Mouse (Mus musculus): ENCODE results near the gene BC030500. TPM values are rescaled to one million over a fixed set of nuclear protein-coding genes. Genes with fewer than 3 reads are reported as not detected.

The BC030500 gene
- polyA plus RNA-seq, 1 experiment from 2014 or later, result 0.70 TPM

DNA sequence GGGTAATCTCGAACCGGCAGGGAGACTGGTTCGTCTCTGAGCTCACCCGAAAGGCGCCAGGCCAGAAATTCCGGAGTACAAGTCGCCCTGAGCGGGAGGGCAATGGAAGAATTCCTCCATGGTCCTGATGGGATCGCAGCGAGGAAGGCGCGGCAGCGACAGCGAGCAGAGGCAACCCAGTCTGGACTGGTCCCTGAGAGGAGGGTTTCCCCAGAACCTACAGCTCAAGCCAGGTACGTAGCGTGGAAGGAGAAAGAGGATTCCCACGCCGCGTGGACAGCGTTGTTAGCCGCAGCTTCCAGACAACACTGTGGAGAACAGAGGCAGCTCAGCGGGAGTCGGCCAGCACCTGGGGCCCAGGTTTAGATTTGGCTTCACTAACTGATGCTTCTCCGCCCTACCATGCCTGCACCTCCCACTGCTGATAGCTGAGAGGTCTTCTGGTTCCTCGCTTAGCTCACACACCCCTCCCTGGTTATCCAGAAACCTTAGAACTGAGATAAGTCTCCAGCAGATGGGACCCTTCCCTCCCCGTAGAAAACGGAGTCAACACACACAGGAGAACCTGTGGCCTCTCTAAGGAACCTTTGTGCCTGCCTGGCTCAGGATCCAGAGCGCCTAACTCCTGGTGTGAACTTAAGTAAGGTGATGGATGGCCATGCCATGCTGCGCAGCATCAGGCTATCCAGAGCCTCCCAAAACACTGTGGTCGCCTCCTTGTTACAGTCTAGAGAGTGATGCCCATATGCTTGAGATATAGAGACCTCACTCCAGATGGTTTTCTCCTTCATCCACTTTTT lies 1.5 kb downstream of the BC030500 start:
- DNase-seq (ENCODE audit: low spot score) (no peak), ATAC-seq (no peak)
- Histone ChIP-seq H3K27me3 (replicated peaks; ENCODE audit: insufficient read depth, low read length) (0 out of 2 replicates have a peak, but pooled peaks cover 15% of the 10 kb centered on the region), H3K4me2 (replicated peaks; ENCODE audit: low read depth, low read length) (peak overlapping the region; percentile 57), H3K9me3 (ENCODE audit: low read length) (no peaks in the 10 kb centered on the region), H3K36me3 (ENCODE audit: insufficient read depth, low read length) (no peaks in the 10 kb centered on the region), H3K27ac (ENCODE audit: low read length) (no peak overlapping the region), H3K4me1 (ENCODE audit: insufficient read depth, low read depth, low read length) (no peaks in the 10 kb centered on the region), H3K4me3 (ENCODE audit: low read depth, low read length) (peak overlapping the region; percentile 31; the same call in 1 of the 2 replicates), H3K9ac (replicated peaks; ENCODE audit: low read depth) (no peak overlapping the region)
- 2% methylated on average over 30 of the region's 30 CpGs for WGBS
- no peak for TF ChIP-seq CTCF (IDR thresholded peaks at IDR 0.05)
- no peak for TF ChIP-seq EP300 (IDR thresholded peaks at IDR 0.05)

DNA sequence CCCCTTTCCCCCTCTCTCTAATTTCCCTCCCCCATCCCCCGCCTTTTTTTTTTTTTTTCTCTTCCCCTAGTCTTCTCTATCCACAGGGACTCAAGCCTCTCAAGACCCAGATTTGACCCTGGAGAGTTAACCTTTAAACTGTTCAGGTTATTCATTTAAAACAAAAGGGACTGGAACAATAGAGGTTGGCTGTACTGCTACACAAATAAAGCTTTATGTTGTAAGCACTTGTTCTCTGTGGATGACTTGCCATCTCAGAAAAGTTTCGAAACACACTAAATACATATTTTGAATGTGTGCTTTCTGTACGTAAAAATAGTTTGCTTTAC lies 2.0 kb downstream of the BC030500 start:
- H3K4me2 ChIP-seq (replicated peaks; ENCODE audit: low read depth, low read length), result no peak overlapping the region

DNA sequence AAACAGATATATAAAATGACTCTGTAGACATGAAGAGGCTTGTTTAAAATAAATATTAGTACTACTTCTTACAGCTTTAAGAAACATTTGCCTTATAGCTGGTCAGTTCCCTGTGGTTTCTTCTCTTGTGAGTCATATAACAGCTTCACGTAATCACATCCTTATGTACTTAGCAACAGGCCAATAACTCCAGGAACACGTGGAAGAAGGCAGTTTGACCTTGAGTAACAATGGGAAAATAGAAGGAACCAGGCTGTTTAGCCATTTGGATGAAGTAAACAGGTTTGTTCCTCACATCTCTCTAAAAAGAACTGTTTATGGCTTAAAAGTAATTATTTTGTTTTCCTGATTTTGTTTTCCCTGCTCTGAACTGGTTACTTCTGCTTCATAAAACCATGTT lies 3.6 kb downstream of the BC030500 start:
- H3K36me3 ChIP-seq (ENCODE audit: insufficient read depth, low read length), result no peaks in the 10 kb centered on the region
- H3K27ac ChIP-seq (ENCODE audit: low read length), result no peak overlapping the region
- H3K27me3 ChIP-seq (replicated peaks; ENCODE audit: insufficient read depth, low read length), result 0 out of 2 replicates have a peak, but pooled peaks cover 15% of the 10 kb centered on the region
- H3K9me3 ChIP-seq (ENCODE audit: low read length), result no peaks in the 10 kb centered on the region
- no peak for DNase-seq (ENCODE audit: low spot score)
- no peaks in the 10 kb centered on the region for H3K4me1 ChIP-seq (ENCODE audit: insufficient read depth, low read depth, low read length)
- WGBS, result 45% methylated on average over 2 of the region's 2 CpGs
- no peak for ATAC-seq
- no peak overlapping the region for H3K4me2 ChIP-seq (replicated peaks; ENCODE audit: low read depth, low read length)
- no peak overlapping the region for H3K9ac ChIP-seq (replicated peaks; ENCODE audit: low read depth)
- TF ChIP-seq EP300 (IDR thresholded peaks at IDR 0.05), result no peak
- no peak for TF ChIP-seq CTCF (IDR thresholded peaks at IDR 0.05)
- no peak overlapping the region for H3K4me3 ChIP-seq (ENCODE audit: low read depth, low read length)

More for the DNA sequence above, 2.0 kb downstream of the BC030500 start:
- no peak overlapping the region for H3K27ac ChIP-seq (ENCODE audit: low read length)
- TF ChIP-seq CTCF (IDR thresholded peaks at IDR 0.05) (no peak), EP300 (IDR thresholded peaks at IDR 0.05) (no peak)
- no peaks in the 10 kb centered on the region for H3K9me3 ChIP-seq (ENCODE audit: low read length)
- 32% methylated on average over 3 of the region's 3 CpGs for WGBS
- 0 out of 2 replicates have a peak, but pooled peaks cover 15% of the 10 kb centered on the region for H3K27me3 ChIP-seq (replicated peaks; ENCODE audit: insufficient read depth, low read length)
- no peak for ATAC-seq
- no peak overlapping the region for H3K4me3 ChIP-seq (ENCODE audit: low read depth, low read length)
- no peak for DNase-seq (ENCODE audit: low spot score)
- no peaks in the 10 kb centered on the region for H3K4me1 ChIP-seq (ENCODE audit: insufficient read depth, low read depth, low read length)
- no peak overlapping the region for H3K9ac ChIP-seq (replicated peaks; ENCODE audit: low read depth)
- no peaks in the 10 kb centered on the region for H3K36me3 ChIP-seq (ENCODE audit: insufficient read depth, low read length)

GRCm38 (mm10) chr8:58931066-58931465 lies 19.5 kb downstream of the BC030500 start:
- no peaks in the 10 kb centered on the region for H3K4me1 ChIP-seq (ENCODE audit: insufficient read depth, low read depth, low read length)
- H3K9me3 ChIP-seq (ENCODE audit: low read length), result no peaks in the 10 kb centered on the region
- no peak for ATAC-seq
- H3K27ac ChIP-seq (ENCODE audit: low read length), result no peak overlapping the region
- DNase-seq (ENCODE audit: low spot score), result no peak
- no peak overlapping the region for H3K4me2 ChIP-seq (replicated peaks; ENCODE audit: low read depth, low read length)
- no peaks in the 10 kb centered on the region for H3K36me3 ChIP-seq (ENCODE audit: insufficient read depth, low read length)
- H3K4me3 ChIP-seq (ENCODE audit: low read depth, low read length), result no peak overlapping the region
- no peaks in the 10 kb centered on the region for H3K27me3 ChIP-seq (replicated peaks; ENCODE audit: insufficient read depth, low read length)
- TF ChIP-seq EP300 (IDR thresholded peaks at IDR 0.05) (no peak), CTCF (IDR thresholded peaks at IDR 0.05) (no peak)
- no peak overlapping the region for H3K9ac ChIP-seq (replicated peaks; ENCODE audit: low read depth)
- WGBS, result 61% methylated on average over 1 of the region's 1 CpGs

DNA sequence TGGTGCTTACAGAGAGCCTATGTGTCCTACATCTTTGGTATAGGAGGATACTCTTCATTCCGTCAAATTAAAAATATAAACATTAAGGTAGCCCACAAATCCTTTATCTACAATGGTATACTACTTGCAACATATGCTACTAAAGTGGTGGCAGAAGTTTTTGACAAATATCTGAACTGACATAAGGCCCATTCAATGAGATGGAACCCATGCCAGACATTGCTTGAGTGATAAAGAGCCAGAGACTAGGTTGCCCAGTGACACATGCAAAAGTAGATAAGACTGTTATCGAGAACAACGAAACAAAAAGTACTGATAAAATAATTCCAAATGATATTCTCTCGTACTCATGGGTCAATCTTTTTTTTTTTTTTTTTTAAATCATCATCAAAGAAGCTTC lies 32.2 kb downstream of the BC030500 start:
- Histone ChIP-seq H3K4me2 (replicated peaks; ENCODE audit: low read depth, low read length) (no peak overlapping the region), H3K9ac (replicated peaks; ENCODE audit: low read depth) (no peak overlapping the region), H3K9me3 (ENCODE audit: low read length) (no peaks in the 10 kb centered on the region), H3K4me3 (ENCODE audit: low read depth, low read length) (no peak overlapping the region), H3K27ac (ENCODE audit: low read length) (no peak overlapping the region), H3K27me3 (replicated peaks; ENCODE audit: insufficient read depth, low read length) (no peaks in the 10 kb centered on the region), H3K36me3 (ENCODE audit: insufficient read depth, low read length) (no peaks in the 10 kb centered on the region), H3K4me1 (ENCODE audit: insufficient read depth, low read depth, low read length) (no peaks in the 10 kb centered on the region)
- no peak for TF ChIP-seq EP300 (IDR thresholded peaks at IDR 0.05)
- TF ChIP-seq CTCF (IDR thresholded peaks at IDR 0.05), result no peak
- 71% methylated on average over 4 of the region's 4 CpGs for WGBS
- no peak for ATAC-seq
- no peak for DNase-seq (ENCODE audit: low spot score)

DNA sequence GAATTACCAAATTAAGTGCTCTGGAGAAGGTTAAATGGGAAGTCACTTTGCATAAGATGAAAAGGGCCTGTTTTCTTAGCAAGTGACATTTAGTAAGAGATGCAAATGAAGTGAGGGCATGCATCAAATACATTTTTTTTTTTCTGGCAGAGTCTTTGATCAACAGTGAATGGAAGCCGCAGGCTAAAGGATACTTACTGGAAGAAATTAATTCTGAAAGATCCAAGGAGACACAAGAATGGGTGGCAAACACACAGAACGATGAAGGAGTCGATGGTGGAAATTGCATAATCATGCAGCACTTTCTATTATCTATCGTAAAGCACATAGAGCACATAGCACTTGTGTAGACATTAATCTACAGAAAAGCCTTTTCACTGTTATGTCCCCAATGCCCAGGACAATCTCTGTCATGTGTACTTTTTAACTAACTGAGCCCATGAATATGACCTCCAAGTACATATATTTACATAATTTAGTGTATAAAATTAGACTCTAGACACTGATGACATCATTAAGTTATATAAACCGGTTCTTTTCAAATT lies 45.7 kb downstream of the BC030500 start:
- Histone ChIP-seq H3K9ac (replicated peaks; ENCODE audit: low read depth) (no peak overlapping the region), H3K36me3 (ENCODE audit: insufficient read depth, low read length) (no peaks in the 10 kb centered on the region), H3K4me1 (ENCODE audit: insufficient read depth, low read depth, low read length) (no peaks in the 10 kb centered on the region), H3K4me3 (ENCODE audit: low read depth, low read length) (no peak overlapping the region), H3K4me2 (replicated peaks; ENCODE audit: low read depth, low read length) (no peak overlapping the region), H3K9me3 (ENCODE audit: low read length) (no peaks in the 10 kb centered on the region), H3K27ac (ENCODE audit: low read length) (no peak overlapping the region), H3K27me3 (replicated peaks; ENCODE audit: insufficient read depth, low read length) (no peaks in the 10 kb centered on the region)
- whole genome bisulfite sequencing, result 73% methylated on average over 5 of the region's 5 CpGs
- ATAC-seq (no peak), DNase-seq (ENCODE audit: low spot score) (no peak)
- TF ChIP-seq CTCF (IDR thresholded peaks at IDR 0.05) (no peak), EP300 (IDR thresholded peaks at IDR 0.05) (no peak)

Other genes with a start within 250 kb of the BC030500 start
- 0.06 and 0.17 TPM in 2 replicates for gene Galntl6, start 885 bp downstream of the BC030500 start, polyA plus RNA-seq (2015; fragmentation: Nextera tagmentation; extraction: Ambion mirVana)

Data from lung, postnatal 0 days (tissue).